Mouse (Mus musculus) MEL (cell line): Measurements from ENCODE around the gene Nnmt. TPM values are rescaled to one million over a fixed set of nuclear protein-coding genes. Genes with fewer than 3 reads are reported as not detected.

Source experiments
- DNase-seq: peaks from one replicate; pipeline ENCODE4 v3.0.0; 2011; ENCODE audit warnings: low read depth, low spot score
- H3K27ac ChIP-seq: 2 replicates; pipeline ENCODE4 v1.5.1; 2012; ENCODE audit warnings: low read depth, mild to moderate bottlenecking, control low read depth, low read length, moderate library complexity; ENCODE audit not compliant: control insufficient read depth
- H3K27me3 ChIP-seq, 2 experiments: fragments of 150-350 bp in 1 of 2; sonication (generic) in 1 of 2; 2 replicates each; pipeline ENCODE4 v1.6.1; 2012; ENCODE audit warnings: low read length in 2 of 2, mild to moderate bottlenecking in 2 of 2, improper control_type of control experiment in 1 of 2, moderate library complexity in 1 of 2; ENCODE audit not compliant: insufficient read depth in 2 of 2, control insufficient read depth in 1 of 2
- H3K36me3 ChIP-seq, 2 experiments: 2 replicates each; pipeline ENCODE4 v1.6.1; 2012 to 2014; ENCODE audit warnings: low read length in 2 of 2, improper control_type of control experiment in 1 of 2, inconsistent platforms in 1 of 2, mild to moderate bottlenecking in 1 of 2; ENCODE audit not compliant: insufficient read depth in 2 of 2, control insufficient read depth in 1 of 2
- H3K4me1 ChIP-seq, 2 experiments: fragments of 150-350 bp in 1 of 2; sonication (generic) in 1 of 2; 2 replicates each; pipeline ENCODE4 v1.6.1; 2012; ENCODE audit warnings: low read length in 2 of 2, improper control_type of control experiment in 1 of 2, mild to moderate bottlenecking in 1 of 2; ENCODE audit not compliant: insufficient read depth in 2 of 2, control insufficient read depth in 1 of 2
- H3K4me3 ChIP-seq, 2 experiments: fragments of 150-350 bp in 1 of 2; sonication (generic) in 1 of 2; 2 replicates each; pipeline ENCODE4 v1.5.1; 2012; ENCODE audit warnings: low read depth in 2 of 2, low read length in 2 of 2, mild to moderate bottlenecking in 2 of 2, moderate library complexity in 2 of 2, control low read depth in 1 of 2, improper control_type of control experiment in 1 of 2; ENCODE audit not compliant: control insufficient read depth in 1 of 2, insufficient read depth in 1 of 2
- H3K79me2 ChIP-seq: 2 replicates; pipeline ENCODE4 v1.6.1; 2012; ENCODE audit warnings: mild to moderate bottlenecking, low read length, moderate library complexity; ENCODE audit not compliant: control insufficient read depth, poor library complexity, insufficient read depth
- H3K9ac ChIP-seq: 2 replicates; pipeline ENCODE4 v1.6.1; 2012; ENCODE audit warnings: low read depth, mild to moderate bottlenecking, control low read depth, low read length, moderate library complexity; ENCODE audit not compliant: control insufficient read depth, poor library complexity, severe bottlenecking
- H3K9me3 ChIP-seq: fragments of 150-350 bp; sonication (generic); replicated peaks from 2 replicates; pipeline ENCODE4 v1.6.1; 2012; ENCODE audit warnings: mild to moderate bottlenecking, low read length, improper control_type of control experiment, moderate library complexity; ENCODE audit not compliant: insufficient read depth
- BHLHE40 ChIP-seq: IDR thresholded peaks from 2 replicates; pipeline ENCODE4 v1.6.1; 2012; ENCODE audit warnings: low read depth, mild to moderate bottlenecking, inconsistent platforms, low read length, improper control_type of control experiment, borderline replicate concordance
- CHD1 ChIP-seq: IDR thresholded peaks from 2 replicates; pipeline ENCODE4 v1.6.1; 2012; ENCODE audit warnings: low read depth, mild to moderate bottlenecking, inconsistent platforms, low read length, improper control_type of control experiment
- CHD2 ChIP-seq: IDR thresholded peaks from 2 replicates; pipeline ENCODE4 v1.6.1; 2011; ENCODE audit warnings: low read length, improper control_type of control experiment
- CTCF ChIP-seq, 3 experiments: IDR thresholded peaks in 2 of 3; conservative IDR thresholded peaks in 1 of 3; 2 replicates each; pipeline ENCODE4 v1.5.1; 2011 to 2012; ENCODE audit warnings: low read length in 3 of 3, low read depth in 2 of 3, mild to moderate bottlenecking in 2 of 3, improper control_type of control experiment in 1 of 3, inconsistent platforms in 1 of 3, mixed read lengths in 1 of 3, moderate library complexity in 1 of 3; ENCODE audit not compliant: control insufficient read depth in 1 of 3, insufficient read depth in 1 of 3, poor library complexity in 1 of 3, severe bottlenecking in 1 of 3
- E2F4 ChIP-seq: IDR thresholded peaks from 2 replicates; pipeline ENCODE4 v1.6.1; 2011; ENCODE audit warnings: low read depth, low read length, improper control_type of control experiment, borderline replicate concordance
- ELF1 ChIP-seq: IDR thresholded peaks from 2 replicates; pipeline ENCODE4 v1.6.1; 2014; ENCODE audit warnings: low read depth, mild to moderate bottlenecking, inconsistent platforms, low read length, improper control_type of control experiment, moderate library complexity
- EP300 ChIP-seq, 2 experiments: IDR thresholded peaks; 2 replicates each; pipeline ENCODE4 v1.6.1; 2011; ENCODE audit warnings: improper control_type of control experiment in 2 of 2, low read length in 2 of 2, low read depth in 1 of 2, mild to moderate bottlenecking in 1 of 2
- ETS1 ChIP-seq: IDR thresholded peaks from 2 replicates; pipeline ENCODE4 v1.6.1; 2012; ENCODE audit warnings: low read depth, mild to moderate bottlenecking, inconsistent platforms, low read length, improper control_type of control experiment, moderate library complexity
- GABPA ChIP-seq: IDR thresholded peaks from 2 replicates; pipeline ENCODE4 v1.6.1; 2012; ENCODE audit warnings: low read depth, mild to moderate bottlenecking, inconsistent platforms, low read length, improper control_type of control experiment, moderate library complexity
- GATA1 ChIP-seq: IDR thresholded peaks from 2 replicates; pipeline ENCODE4 v1.6.1; 2011; ENCODE audit warnings: low read depth, low read length, improper control_type of control experiment
- HCFC1 ChIP-seq: IDR thresholded peaks from 2 replicates; pipeline ENCODE4 v1.6.1; 2012; ENCODE audit warnings: low read depth, mild to moderate bottlenecking, inconsistent platforms, low read length, improper control_type of control experiment, moderate library complexity
- JUND ChIP-seq: IDR thresholded peaks from 2 replicates; pipeline ENCODE4 v1.6.1; 2011; ENCODE audit warnings: low read depth, mild to moderate bottlenecking, improper control_type of control experiment, low read length
- KAT2A ChIP-seq: conservative IDR thresholded peaks from 2 replicates; pipeline ENCODE4 v1.6.1; 2012; ENCODE audit warnings: low read depth, low read length, improper control_type of control experiment, inconsistent platforms
- MAFK ChIP-seq: IDR thresholded peaks from 2 replicates; pipeline ENCODE4 v1.6.1; 2011; ENCODE audit warnings: low read depth, mild to moderate bottlenecking, low read length, improper control_type of control experiment, borderline replicate concordance
- MAX ChIP-seq: IDR thresholded peaks from 2 replicates; pipeline ENCODE4 v1.6.1; 2011; ENCODE audit warnings: low read length, improper control_type of control experiment
- MAZ ChIP-seq: IDR thresholded peaks from 2 replicates; pipeline ENCODE4 v1.6.1; 2012; ENCODE audit warnings: low read depth, mild to moderate bottlenecking, inconsistent platforms, low read length, improper control_type of control experiment
- MEF2A ChIP-seq: IDR thresholded peaks from 2 replicates; pipeline ENCODE4 v1.6.1; 2014; ENCODE audit warnings: low read depth, mild to moderate bottlenecking, inconsistent platforms, low read length, improper control_type of control experiment; ENCODE audit not compliant: poor library complexity, insufficient replicate concordance, severe bottlenecking; ENCODE audit errors: extremely low read depth
- MXI1 ChIP-seq: IDR thresholded peaks from 2 replicates; pipeline ENCODE4 v1.6.1; 2011; ENCODE audit warnings: mild to moderate bottlenecking, low read depth, low read length, improper control_type of control experiment
- MYB ChIP-seq: IDR thresholded peaks from 2 replicates; pipeline ENCODE4 v1.6.1; 2011; ENCODE audit warnings: mild to moderate bottlenecking, low read depth, low read length, improper control_type of control experiment
- MYC ChIP-seq: IDR thresholded peaks from 2 replicates; pipeline ENCODE4 v1.6.1; 2011; ENCODE audit warnings: low read depth, mild to moderate bottlenecking, low read length, improper control_type of control experiment, moderate library complexity
- NELFE ChIP-seq: IDR thresholded peaks from 2 replicates; pipeline ENCODE4 v1.6.1; 2011; ENCODE audit warnings: low read depth, low read length, improper control_type of control experiment
- NRF1 ChIP-seq: IDR thresholded peaks from 2 replicates; pipeline ENCODE4 v1.6.1; 2014; ENCODE audit warnings: low read depth, mild to moderate bottlenecking, inconsistent platforms, low read length, improper control_type of control experiment, moderate library complexity; ENCODE audit not compliant: poor library complexity, insufficient read depth, severe bottlenecking
- POLR2A ChIP-seq, 2 experiments: IDR thresholded peaks; 2 replicates each; pipeline ENCODE4 v1.6.1; 2011 to 2012; ENCODE audit warnings: low read length in 2 of 2, mild to moderate bottlenecking in 2 of 2, control low read depth in 1 of 2, improper control_type of control experiment in 1 of 2, low read depth in 1 of 2, moderate library complexity in 1 of 2; ENCODE audit not compliant: control insufficient read depth in 1 of 2, insufficient read depth in 1 of 2, poor library complexity in 1 of 2
- POLR2AphosphoS2 ChIP-seq: IDR thresholded peaks from 2 replicates; pipeline ENCODE4 v1.6.1; 2011; ENCODE audit warnings: low read length, improper control_type of control experiment
- POLR2AphosphoS5 ChIP-seq: IDR thresholded peaks from 2 replicates; pipeline ENCODE4 v1.6.1; 2012; ENCODE audit warnings: low read depth, borderline replicate concordance, mild to moderate bottlenecking, inconsistent platforms, low read length, moderate library complexity, mixed read lengths
- RAD21 ChIP-seq: IDR thresholded peaks from 2 replicates; pipeline ENCODE4 v1.6.1; 2011; ENCODE audit warnings: mild to moderate bottlenecking, low read depth, low read length, improper control_type of control experiment
- RCOR1 ChIP-seq: IDR thresholded peaks from 2 replicates; pipeline ENCODE4 v1.6.1; 2012; ENCODE audit warnings: low read depth, mild to moderate bottlenecking, inconsistent platforms, low read length, improper control_type of control experiment
- SIN3A ChIP-seq: IDR thresholded peaks from 2 replicates; pipeline ENCODE4 v1.6.1; 2012; ENCODE audit warnings: low read length, improper control_type of control experiment, inconsistent platforms
- SMC3 ChIP-seq: IDR thresholded peaks from 2 replicates; pipeline ENCODE4 v1.6.1; 2011; ENCODE audit warnings: low read depth, low read length, improper control_type of control experiment
- TAL1 ChIP-seq: IDR thresholded peaks from 2 replicates; pipeline ENCODE4 v1.6.1; 2012; ENCODE audit warnings: mild to moderate bottlenecking, inconsistent platforms, low read length, moderate library complexity, mixed read lengths
- TCF12 ChIP-seq: IDR thresholded peaks from 2 replicates; pipeline ENCODE4 v1.6.1; 2014; ENCODE audit warnings: low read depth, mild to moderate bottlenecking, inconsistent platforms, low read length, improper control_type of control experiment, moderate library complexity
- UBTF ChIP-seq: IDR thresholded peaks from 2 replicates; pipeline ENCODE4 v1.6.1; 2012; ENCODE audit warnings: low read depth, mild to moderate bottlenecking, inconsistent platforms, low read length, improper control_type of control experiment, moderate library complexity, borderline replicate concordance; ENCODE audit not compliant: insufficient read depth
- USF1 ChIP-seq: IDR thresholded peaks from 2 replicates; pipeline ENCODE4 v1.6.1; 2014; ENCODE audit warnings: low read depth, mild to moderate bottlenecking, inconsistent platforms, low read length, improper control_type of control experiment, moderate library complexity
- USF2 ChIP-seq, 2 experiments: IDR thresholded peaks; 2 replicates each; pipeline ENCODE4 v1.6.1; 2011 to 2012; ENCODE audit warnings: improper control_type of control experiment in 2 of 2, low read length in 2 of 2, borderline replicate concordance in 1 of 2, inconsistent platforms in 1 of 2, low read depth in 1 of 2, mild to moderate bottlenecking in 1 of 2; ENCODE audit not compliant: insufficient read depth in 1 of 2
- ZC3H11A ChIP-seq: IDR thresholded peaks from 2 replicates; pipeline ENCODE4 v1.6.1; 2012; ENCODE audit warnings: low read depth, mild to moderate bottlenecking, inconsistent platforms, low read length, improper control_type of control experiment
- ZKSCAN1 ChIP-seq: IDR thresholded peaks from 2 replicates; pipeline ENCODE4 v1.6.1; 2012; ENCODE audit warnings: low read depth, mild to moderate bottlenecking, inconsistent platforms, low read length, improper control_type of control experiment, moderate library complexity
- ZMIZ1 ChIP-seq: IDR thresholded peaks from 2 replicates; pipeline ENCODE4 v1.6.1; 2012; ENCODE audit warnings: low read depth, mild to moderate bottlenecking, inconsistent platforms, low read length, improper control_type of control experiment, moderate library complexity
- ZNF384 ChIP-seq: IDR thresholded peaks from 2 replicates; pipeline ENCODE4 v1.6.1; 2012; ENCODE audit warnings: low read depth, mild to moderate bottlenecking, inconsistent platforms, low read length, improper control_type of control experiment
- polyA plus RNA-seq, 2 experiments: library from polyadenylated mRNA; stranded (reverse) in 1 of 2; unstranded in 1 of 2; fragments of >175 nt in 1 of 2; fragments of >200 nt in 1 of 2; gene quantifications; 2 replicates each; pipeline versions ENCODE4 v1.2.1 to v1.2.4; 2012; ENCODE audit warnings: low replicate concordance in 2 of 2, low read depth in 1 of 2; ENCODE audit not compliant: insufficient read length in 2 of 2, insufficient read depth in 1 of 2, missing spikeins in 1 of 2
- total RNA-seq: library from RNA; depleted of rRNA; stranded (reverse); fragments of 300-350 nt; gene quantifications from 2 replicates; pipeline ENCODE4 v1.2.3, GENCODE M21; 2012

Nnmt gene
- total and polyA plus RNA-seq, 3 experiments = not detected

DNA sequence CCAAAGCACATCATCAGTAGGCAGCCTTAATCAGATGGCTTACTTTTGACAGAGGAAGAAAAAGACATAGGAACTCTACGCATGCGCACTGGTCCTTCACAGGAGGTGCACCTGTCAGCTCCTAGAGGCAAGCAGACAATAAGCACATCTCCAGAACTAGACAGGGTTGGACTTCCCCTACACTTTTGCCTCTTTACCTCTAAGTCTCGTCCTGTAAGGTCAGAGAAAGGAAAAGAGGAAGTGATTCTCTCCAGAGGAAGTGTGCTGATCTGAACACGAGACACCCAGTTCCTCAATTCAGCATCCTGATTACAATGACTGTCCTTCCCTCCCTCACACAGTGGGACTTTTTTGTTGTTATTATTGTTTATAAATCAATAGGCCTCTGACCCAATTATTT, 46.3 kb downstream of the Nnmt start:
- peaks cover 0 to 6% of the 10 kb centered on the region in 2 experiments; a peak in 2 of 4 replicates for H3K4me1 ChIP-seq
- peaks cover 0 to 1% of the 10 kb centered on the region in 2 experiments; a peak in 1 of 4 replicates for H3K27me3 ChIP-seq
- H3K4me3 ChIP-seq = no peak overlapping the region
- no peaks in the 10 kb centered on the region for H3K36me3 ChIP-seq
- H3K9ac ChIP-seq = no peak overlapping the region
- H3K9me3 ChIP-seq = no peaks in the 10 kb centered on the region
- no peaks in the 10 kb centered on the region for H3K79me2 ChIP-seq
- peak; percentile 87 for DNase-seq
- no peak overlapping the region for H3K27ac ChIP-seq
- TF ChIP-seq ZNF384 (no peak), RCOR1 (peak; percentile 81), MYC (peak; percentile 91), POLR2A (IDR thresholded peaks at IDR 0.05; ENCODE audit: control insufficient read depth in 1 of 2, insufficient read depth in 1 of 2, low read depth in 1 of 2, low read length in 2 of 2, poor library complexity in 1 of 2) (no peak), HCFC1 (no peak), CTCF (IDR thresholded peaks at IDR 0.05 in 2 of 3, conservative IDR thresholded peaks at IDR 0.05 in 1 of 3; ENCODE audit: control insufficient read depth in 1 of 3, insufficient read depth in 1 of 3, low read depth in 2 of 3, low read length in 3 of 3, poor library complexity in 1 of 3, severe bottlenecking in 1 of 3) (no peak), USF1 (no peak), MYB (no peak), NRF1 (peak; percentile 66), GATA1 (peak; percentile 72), POLR2AphosphoS5 (no peak), CHD2 (no peak), NELFE (no peak), UBTF (no peak), SIN3A (no peak), JUND (no peak), EP300 (IDR thresholded peaks at IDR 0.05; ENCODE audit: low read depth in 1 of 2, low read length in 2 of 2) (peak; percentile 59 to 94), BHLHE40 (peak; percentile 91), CHD1 (no peak), KAT2A (no peak), E2F4 (no peak), USF2 (IDR thresholded peaks at IDR 0.05; ENCODE audit: borderline replicate concordance in 1 of 2, insufficient read depth in 1 of 2, low read depth in 1 of 2, low read length in 2 of 2) (no peak), ZKSCAN1 (peak; percentile 87), SMC3 (0 out of 2 replicates have a peak, but pooled peaks have one; percentile 5), RAD21 (no peak), ETS1 (no peak), ELF1 (no peak), GABPA (no peak), MAZ (no peak), TAL1 (no peak), MEF2A (no peak), POLR2AphosphoS2 (no peak), TCF12 (no peak), MAFK (no peak), MXI1 (no peak), ZMIZ1 (no peak), ZC3H11A (no peak), MAX (peak; percentile 72)
